Mouse (Mus musculus) kidney, postnatal 25 days (tissue): ENCODE measurements around the gene Kif21b.
A peak's percentile ranks its signal among the peaks of the same experiment; 100 is the strongest.

Experiments used
- DNase-seq, 2 experiments: peaks; one replicate each; pipeline ENCODE4 v3.0.0; 2021; ENCODE audit warnings: mixed read lengths in 2 of 2

Gene Kif21b

DNA sequence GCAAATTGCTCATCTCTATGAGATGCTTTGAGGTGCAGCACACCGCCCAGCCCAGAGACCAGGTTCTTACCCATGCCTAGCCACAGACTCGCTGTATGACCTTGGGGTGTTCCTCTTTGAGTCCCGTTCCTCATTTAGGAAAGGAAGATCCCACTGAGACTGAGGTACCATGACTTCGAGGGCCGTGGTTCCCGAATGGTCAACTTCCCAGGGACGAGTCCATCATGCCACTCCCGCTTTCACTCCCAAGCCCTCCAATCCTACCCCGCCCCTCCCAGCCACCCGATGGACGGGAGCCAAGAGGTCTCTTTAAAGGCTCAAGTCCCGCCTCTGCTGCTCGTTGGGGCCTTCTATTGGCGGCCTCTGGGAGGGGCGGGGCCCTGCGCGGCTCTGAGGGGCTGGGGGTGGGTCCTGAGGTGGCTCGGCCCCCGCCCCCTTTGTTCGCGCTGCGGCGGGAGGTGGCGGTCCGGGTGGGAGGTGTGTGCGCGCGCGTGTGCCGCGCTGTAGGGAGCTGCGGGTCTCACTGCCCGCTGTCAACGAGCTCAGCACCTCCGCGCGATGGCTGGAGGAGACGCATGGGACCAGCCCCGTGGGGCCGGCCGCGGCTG is at the start of gene Kif21b:
TSS of gene Kif21b (plus strand) at position 439 of the 608 bp plus-strand sequence.
- peak; percentile 84 to 91 for DNase-seq

DNA sequence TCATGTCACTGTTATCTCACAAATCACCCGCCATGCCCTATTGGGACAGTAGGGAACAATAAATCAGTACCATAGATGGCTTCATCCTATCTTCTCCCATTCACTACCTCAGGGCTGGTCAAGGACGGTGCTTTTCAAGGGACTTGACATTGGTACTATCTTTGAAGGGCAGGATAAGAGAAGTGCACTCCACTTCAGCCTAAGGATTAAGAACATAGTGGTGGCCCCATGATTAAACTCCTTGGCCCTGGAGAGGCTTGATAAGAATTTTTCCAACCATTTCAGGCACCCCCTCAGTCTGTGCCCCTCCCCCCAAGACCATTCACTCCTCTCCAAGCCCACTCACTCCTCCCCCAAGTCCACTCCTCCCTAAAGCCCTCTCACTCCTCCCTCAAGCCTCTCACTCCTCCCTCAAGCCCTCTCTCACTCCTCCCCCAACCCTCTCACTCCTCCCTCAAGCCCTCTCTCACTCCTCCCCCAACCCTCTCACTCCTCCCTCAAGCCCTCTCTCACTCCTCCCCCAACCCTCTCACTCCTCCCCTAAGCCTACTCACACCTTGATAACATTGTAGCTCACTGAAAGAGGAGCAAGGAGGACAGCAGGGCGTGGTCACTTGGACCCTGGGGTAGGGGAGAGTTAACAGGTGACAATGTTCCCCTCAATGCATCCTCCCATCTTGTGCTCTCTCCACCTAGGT is 45.1 kb upstream of the Kif21b start:
- DNase-seq = no peak

DNA sequence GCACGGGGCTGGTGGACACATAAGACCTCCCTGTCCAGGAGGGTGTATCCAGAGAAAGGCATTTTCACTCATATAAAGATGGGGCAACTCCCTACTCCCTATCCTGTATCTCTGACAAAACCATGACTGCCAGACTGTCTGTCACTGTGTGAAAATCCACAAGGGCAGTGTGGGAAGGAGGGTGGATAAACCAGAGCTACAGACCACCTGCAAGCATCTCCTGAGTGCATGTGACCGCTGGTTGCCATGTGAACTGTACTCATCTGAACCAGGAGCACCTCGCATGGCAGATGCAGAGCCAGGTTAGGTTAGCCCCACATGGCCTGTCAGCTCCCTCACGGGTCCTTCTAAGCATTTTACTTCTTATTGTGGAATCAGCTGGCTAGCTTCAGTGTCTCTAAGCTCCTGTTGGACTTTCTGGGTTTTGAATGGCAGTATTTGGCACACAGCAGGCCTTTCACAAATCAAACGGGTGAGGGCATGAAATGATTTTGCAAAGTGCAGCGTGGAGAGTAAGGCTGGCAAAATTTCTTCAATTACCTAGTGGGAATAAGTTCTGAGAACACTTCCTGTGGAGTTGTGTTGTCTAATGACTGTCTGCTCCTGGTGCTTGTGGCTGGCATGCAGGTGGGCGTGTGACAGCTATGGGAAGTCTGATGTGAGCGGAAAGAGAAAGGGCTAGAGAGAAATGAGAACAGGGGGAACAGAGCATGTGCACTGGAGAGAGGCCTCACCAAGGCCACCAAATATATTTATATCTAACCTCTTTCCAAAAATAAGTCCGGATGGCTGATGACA is 41.6 kb upstream of the Kif21b start:
- no peak for DNase-seq

DNA sequence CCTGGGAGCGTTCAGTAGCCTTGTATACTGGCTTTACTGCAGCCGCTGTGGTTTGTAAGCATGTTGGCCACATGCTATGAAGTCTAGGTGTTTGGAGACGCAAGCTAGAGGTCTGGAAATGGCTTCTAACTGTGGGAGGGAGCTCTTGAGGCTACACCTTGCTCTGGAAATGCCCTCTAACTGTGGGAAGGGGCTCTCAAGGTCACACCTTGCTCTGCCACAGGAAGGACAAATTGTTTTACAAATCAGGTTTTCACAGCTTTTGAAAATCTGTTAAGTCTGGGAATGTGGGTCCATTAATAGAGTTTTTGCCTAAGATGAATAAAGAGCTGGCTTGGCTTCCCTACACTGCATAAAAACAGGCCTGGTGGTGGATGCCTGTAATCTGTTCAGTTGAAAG is 37.5 kb upstream of the Kif21b start:
- DNase-seq = no peak

DNA sequence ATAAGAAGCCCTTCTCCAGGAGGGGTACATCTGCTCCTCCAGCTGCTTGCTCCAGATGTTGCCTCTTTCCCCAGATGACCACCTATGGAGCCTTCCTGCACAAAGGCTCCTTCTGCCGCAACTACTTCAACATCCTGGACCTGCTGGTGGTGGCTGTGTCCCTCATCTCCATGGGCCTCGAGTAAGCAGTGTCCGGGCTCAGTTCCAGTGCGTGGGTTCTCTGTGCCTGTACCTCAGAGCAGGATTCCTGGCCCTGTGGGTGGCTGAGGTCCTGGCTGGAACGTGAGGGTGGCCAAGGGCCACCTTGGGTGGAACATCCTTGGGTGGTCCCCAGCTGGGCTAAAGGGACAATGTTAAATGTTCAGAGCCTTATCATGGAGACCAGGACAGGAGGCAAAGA is 36.4 kb upstream of the Kif21b start:
- DNase-seq = no peak

DNA sequence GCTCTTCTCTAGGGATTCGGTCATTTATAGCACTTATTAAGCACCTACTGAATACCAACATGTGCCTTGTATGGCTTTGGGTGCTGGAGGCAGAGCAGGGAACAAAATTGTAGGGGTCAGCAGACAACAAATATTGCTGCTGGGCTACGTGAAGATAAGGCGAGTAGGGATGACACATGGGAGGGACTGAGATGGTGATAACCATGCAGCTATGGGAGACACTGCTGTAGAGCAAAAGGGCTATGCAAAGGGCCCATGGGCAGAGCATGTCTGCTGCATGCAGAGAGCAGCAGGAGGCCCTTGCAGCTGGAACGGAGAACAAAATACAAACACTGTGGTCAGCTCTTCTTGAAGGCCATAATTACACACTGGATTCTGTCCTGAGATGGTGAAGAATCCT is 29.1 kb upstream of the Kif21b start:
- no peak for DNase-seq

DNA sequence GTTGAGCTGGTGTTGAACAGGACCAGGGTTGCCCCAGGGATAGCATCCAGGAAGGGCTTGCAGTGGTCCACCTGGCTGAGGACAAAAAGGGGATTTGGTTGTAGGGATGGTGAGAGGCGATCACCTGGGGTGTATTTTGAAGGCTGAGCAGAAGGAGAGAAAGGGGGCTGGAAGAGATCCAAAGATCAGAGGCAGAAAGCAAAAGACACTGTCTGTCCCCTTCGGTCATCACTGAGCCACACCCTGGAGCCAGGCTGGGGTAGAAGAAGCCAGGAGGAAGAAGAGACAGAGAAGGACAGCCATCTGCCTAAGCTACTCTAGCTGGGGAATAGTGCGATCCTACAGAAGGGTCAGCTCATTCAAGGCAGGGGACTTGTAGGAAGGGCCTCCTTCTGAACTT is 28.6 kb upstream of the Kif21b start:
- no peak for DNase-seq

DNA sequence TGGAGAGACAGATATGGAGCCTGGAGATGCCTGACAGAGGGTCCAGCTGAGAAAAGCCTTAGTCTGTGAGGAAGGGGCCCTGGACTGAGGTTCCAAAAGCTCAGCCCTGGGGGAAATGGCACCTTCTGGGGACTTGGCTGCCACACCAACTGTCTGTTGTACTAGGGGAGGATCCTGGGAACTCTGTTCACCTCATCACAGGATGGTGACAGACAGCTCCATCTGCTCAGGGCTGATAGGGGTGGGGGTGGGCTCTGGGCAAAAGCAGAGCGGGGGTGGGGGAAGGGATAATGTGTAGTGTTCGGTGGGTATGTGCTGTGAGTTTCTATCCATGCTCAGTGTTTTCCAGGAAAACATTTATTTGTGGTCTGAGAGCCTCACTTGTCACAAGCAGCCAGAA is 28.2 kb upstream of the Kif21b start:
- DNase-seq = no peak

DNA sequence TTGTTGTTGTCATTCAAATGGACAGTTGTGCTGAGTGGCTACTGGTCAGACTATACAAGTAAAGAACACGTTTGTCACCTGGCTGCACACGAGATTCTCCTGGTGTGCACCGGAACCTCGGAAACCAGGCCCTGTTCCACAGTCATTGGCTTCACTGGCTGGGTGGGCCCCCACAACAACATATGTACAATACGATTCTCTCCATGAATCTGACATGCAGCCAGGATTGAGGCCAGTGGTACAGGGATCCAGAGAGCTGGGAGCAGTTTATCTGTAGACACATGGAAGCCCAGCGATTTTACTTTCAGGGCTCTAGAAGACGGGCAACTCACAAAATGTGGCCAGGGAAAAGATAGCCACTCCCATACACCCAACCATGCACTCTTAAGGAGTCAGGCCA is 27.5 kb upstream of the Kif21b start:
- no peak for DNase-seq

DNA sequence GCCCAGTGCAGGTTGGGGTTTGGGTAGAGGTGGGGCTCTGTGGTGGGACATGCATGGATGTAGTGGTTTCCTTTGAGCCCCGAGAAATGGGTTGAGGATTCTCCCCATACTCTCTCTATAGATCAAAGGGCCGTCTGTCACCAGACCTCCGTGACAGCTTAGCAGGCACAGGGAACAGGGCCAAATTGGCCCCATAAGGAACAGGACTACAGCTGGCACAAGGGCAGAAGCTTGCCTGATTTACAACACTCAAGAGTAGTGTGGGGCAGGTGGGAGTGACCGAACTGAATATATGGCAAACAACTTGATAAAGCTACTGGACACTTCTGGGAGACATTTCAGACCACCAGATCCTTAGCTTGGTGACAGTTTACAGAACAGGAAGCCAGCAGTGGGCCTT is 26.4 kb upstream of the Kif21b start:
- no peak for DNase-seq

DNA sequence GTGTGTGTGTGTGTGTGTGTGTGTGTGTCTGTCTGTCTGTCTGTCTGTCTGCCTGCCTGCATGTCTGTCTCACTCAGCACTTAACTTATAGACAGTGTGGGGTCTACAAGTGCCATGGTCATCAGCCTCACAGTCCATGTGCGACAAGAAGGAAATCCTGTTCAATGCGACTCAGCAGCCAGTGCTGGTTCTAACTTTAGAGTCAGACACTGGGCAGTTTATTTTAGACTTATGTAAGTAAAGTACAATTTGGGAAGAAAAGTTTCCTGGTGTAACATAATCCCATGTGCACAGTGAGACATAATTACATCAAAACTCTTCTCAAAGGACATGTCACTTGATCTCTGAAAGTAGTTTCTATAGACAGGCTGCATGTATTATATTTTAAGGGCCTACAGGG is 21.7 kb upstream of the Kif21b start:
- DNase-seq = no peak

DNA sequence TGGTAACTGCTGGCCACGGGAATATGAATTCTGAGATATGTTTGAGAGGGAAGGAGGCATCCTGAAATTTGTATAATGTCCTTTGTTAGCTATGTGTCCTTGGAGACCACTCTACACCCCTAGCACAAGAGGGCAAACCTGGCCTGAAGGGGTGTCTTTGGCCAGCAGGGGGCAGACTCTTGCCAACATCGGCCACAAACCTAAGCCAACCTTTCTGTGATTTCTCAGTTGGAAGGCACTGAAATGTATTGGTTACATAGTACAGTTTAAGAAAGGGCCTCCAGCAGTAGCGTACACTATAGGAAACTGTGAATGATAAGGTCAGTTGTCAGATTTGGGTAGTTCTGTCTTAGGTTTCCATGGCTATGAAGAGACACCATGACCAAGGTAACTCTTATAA is 15.0 kb upstream of the Kif21b start:
- DNase-seq = peak in 1 of 2 experiments; percentile 81

DNA sequence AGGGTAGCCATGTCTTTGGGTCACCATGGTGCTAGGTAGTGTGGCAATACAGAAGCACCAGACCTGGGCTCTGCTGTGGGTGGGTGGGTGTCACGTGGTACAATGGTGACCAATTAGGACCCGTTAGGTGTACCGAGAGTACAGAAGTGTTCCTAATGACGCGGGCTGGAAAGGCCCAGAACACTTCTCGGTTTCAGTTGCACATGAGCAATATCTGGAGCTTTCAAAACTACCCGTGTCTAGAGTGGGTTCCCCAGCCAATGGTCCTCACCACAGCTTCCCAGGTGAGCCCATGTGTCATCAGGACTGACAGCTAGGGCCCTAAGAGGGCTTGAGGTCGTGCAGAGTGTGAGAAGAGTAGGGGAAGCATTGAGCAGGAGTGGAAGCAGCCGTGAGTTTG is 14.1 kb upstream of the Kif21b start:
- no peak for DNase-seq

DNA sequence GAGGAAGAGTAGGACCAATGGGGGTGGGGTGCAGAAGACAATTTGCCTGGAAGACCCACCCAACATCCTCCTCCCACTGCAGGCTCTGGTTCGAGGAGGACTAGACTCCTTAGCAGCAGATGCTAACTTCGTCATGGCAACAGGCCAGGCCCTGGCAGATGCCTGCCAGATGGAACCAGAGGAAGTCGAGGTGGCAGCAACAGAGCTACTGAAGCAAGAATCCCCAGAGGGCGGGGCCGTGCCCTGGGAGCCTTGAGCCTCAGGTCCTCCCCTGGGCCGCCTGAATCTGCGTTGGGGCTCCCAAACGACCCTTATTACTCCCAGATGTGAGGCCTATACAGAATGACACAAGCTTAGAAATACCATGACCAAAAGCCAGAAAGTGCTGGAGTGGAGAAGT is 12.3 kb upstream of the Kif21b start:
- DNase-seq = no peak

DNA sequence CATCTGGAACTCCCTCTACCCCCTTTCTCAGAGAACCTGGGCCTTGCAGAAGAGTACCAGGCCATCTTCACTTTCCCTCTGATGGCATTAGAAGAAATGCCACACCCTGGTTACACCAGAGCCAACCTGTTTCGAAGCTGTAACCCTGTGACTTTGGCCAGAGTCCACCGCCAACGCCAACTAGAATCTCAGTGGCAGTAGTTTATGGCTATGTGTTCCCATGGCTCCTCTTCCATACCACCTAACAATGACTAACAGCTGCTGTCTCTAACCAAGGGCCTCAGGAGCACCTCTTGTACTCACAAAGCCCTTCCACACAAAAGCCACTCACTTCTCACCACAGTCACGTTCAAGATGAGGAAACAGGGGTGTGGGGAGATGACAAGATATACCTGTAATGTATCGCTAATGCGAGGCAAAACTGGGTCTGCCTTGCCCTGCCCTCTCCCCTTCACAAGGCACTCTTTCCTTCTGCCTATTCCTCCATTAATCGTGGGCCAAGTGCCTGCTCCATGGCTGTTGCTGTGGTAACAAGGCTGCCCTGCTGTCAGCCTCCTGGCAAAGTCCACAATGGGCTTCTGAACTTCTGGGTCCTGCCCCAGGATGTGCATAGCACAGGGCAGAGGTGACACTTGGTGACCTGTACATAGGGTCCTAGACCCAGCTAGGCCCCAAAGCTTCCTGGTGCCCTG is 11.5 kb upstream of the Kif21b start:
- DNase-seq = no peak

DNA sequence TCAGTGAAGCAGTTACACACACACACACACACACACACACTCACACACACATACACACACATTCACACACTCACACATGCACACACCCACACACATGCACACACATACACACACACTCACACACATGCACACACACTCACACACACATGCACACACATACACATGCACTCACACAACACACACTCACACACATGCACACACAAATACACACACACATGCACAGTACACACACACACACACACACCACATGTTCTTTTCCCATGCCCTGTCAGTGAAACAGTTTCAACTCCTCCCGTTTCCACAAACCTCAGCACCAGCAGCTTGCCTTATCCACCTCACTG is 11.0 kb upstream of the Kif21b start:
- no peak for DNase-seq

DNA sequence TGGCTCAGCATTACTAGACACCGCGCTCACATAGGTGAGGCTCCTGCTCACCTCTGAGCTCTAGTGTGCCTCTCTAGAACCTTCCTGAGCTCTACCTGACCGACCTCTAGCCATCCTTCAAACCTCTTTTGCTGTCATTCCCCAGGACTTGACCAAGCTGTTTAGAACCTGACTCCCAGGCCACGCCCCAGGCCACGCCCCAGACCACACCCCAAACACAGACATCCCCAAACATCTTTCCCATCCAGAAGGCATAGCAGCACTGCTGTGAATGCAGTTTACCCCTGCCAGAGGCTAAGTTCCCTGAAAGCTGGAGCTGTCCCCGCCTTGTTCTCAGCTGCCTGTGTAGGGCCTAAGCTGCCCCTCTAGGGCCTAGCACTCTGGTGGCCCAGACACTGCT is 10.4 kb upstream of the Kif21b start:
- DNase-seq = no peak

DNA sequence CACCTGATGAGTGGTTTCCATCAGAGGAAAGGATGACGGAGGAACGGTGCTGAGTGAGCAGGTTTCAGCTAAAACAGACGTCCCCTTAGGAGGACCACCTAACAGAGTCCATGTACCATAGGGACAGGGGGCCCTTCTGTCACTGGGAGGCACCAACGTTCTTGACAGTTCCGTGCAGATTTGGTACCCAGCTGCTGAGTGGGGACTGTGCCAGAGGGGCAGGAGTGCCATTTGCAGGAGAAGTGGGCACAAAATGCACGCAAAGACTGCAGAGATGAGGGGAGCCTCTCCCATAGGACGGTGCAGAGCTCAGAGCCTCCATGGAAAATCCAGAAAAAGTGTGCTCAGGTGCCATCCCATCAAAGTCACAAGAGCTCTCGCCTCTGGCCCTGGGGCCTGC is 9.2 kb upstream of the Kif21b start:
- no peak for DNase-seq

DNA sequence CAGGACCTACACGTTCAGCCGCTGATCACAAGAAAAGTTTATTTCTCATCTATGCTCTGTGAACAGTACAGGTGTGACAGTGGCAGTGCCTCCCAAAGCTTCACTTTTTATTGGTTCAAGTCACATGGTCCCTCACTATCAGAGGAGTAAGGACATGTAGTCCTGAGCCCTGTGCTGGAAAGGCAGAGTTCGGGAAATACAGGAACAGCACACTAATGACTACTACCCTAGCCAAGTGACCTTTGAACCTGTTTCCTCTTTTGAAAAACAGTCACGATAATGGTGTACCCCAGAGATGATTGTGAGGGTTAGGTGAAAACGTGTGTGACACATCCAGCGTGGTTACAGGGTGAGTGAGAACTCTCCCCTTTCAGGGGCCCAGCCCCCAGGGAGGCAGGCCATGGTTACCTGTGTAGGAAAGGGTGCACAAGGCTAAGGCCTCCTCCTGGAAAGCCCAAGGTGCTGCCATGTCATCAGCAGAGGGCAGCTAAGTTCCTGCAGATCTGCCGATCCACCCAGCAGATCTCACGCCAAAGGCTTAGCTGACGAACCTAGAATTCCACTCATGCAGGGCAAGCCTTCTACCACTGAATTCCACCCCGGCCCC is 4.9 kb upstream of the Kif21b start:
- no peak for DNase-seq

DNA sequence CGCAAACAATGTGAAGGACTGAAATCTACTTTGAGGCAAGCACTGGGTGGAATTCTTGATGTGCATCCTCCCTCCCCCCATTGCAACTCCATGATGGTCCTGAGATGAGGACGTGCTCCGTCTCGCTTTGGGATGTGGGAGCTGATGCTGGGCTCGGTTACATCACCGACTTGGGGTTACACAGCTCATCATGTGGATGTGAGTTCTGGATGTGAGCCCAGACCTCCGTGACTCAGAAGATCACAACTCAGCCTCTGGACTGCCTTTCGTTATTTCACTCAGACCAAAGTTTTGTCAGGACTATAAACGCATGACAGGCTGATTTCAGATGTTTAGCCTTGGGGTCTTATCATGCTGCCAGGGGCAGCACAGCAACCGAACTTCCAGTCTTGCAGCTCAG is 4.3 kb upstream of the Kif21b start:
- DNase-seq = peak; percentile 58 to 77

DNA sequence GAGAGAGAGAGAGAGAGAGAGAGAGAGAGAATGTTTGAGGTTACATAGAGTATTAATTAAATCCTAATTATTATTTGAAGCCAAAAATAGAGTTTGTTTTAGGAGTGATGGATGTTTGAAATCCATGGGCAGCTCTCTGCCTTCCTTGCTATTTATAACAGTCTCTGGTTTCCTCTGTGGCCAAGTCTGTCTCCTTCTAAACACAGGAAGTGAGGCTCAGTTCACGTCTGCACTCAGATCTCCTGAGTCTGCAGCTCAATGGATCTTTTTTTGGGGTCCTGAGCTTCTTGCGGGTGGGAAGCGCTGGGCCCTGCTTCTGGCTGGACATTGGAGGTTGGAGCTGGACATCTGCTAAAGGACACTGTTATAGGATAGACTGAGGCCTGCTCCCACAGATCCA is 3.3 kb upstream of the Kif21b start:
- no peak for DNase-seq

DNA sequence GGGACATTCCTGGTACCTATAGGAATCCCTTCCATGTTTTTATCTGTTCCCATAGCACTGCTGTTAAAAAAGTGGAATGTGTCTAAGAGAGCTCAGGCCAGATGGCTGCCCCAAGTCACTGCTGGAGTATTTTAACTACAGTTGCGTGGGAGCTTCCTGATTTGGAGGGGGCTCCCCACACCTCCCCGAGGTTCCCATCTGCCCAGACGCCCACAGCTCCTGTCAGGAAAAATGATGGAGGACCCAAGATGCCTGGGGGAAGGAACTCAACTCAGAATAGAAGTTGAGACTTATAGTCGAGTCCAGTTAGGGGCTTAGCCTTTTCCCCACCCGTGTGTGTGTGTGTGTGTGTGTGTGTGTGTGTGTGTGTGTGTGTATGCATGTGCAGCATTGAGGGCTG is 2.8 kb upstream of the Kif21b start:
- DNase-seq = no peak

DNA sequence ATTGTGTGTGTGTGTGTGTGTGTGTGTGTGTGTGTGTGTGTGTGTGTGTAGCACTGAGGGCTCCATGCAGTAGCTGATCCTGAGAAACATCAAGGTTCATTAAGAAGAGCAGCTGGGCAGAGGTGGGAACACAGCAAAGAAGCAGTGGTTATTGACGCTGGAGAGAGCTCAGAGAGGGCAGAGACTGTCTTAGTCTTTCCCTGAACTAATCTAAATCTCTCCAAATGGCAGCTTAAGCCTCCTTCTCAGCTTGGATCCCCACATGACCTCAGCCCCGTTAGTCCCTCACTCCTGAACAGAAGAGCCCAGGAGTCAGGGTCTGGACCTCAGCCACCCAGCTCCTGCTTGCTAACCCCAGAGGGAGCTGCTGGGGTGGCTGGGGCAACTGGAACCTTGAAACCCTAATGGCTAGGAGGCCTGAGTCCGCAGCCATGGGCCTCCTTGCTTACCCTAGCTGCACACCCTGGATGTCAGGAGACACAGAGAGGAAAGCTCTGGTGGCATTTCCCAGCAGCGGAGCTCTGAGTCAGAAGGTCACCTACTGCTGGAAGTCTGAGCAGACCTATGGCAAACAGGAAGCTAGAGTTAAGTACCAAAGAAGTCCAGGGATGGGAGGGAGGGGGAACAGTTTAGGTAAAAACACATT is 2.1 kb upstream of the Kif21b start:
- no peak for DNase-seq
